Mouse (Mus musculus) midbrain, embryonic 14.5 days (tissue): ENCODE measurements around the gene Rasgrf1. TPM values are rescaled to one million over a fixed set of nuclear protein-coding genes. Genes with fewer than 3 reads are reported as not detected.

Source experiments
- ATAC-seq: fragments of 200-750 bp; cut with Nextera tagmentation; 2 replicates; pipeline ENCODE4 v1.8.0; 2017; ENCODE audit warnings: moderate number of reproducible peaks, moderate library complexity; ENCODE audit not compliant: low FRiP score, low TSS enrichment
- DNase-seq: peaks from one replicate; pipeline ENCODE4 v3.0.0-alpha.2; 2015
- H3K27ac ChIP-seq: fragments of 300-500 bp; sonication (generic); replicated peaks from 2 replicates; pipeline ENCODE4 v1.5.1; 2014; ENCODE audit warnings: mild to moderate bottlenecking, low read depth, low read length, moderate library complexity
- H3K27me3 ChIP-seq: fragments of 300-500 bp; sonication (generic); 2 replicates; pipeline ENCODE4 v1.6.1; 2014; ENCODE audit warnings: low read length, control low read depth, mixed read lengths; ENCODE audit not compliant: control insufficient read depth, insufficient read depth
- H3K36me3 ChIP-seq: fragments of 300-500 bp; sonication (generic); 2 replicates; pipeline ENCODE4 v1.6.1; 2014; ENCODE audit warnings: low read length, control low read depth; ENCODE audit not compliant: control insufficient read depth, insufficient read depth
- H3K4me1 ChIP-seq: fragments of 300-500 bp; sonication (generic); 2 replicates; pipeline ENCODE4 v1.6.1; 2014; ENCODE audit warnings: mild to moderate bottlenecking, antibody characterized with exemption, low read length, control low read depth; ENCODE audit not compliant: control insufficient read depth, insufficient read depth
- H3K4me2 ChIP-seq: fragments of 300-500 bp; sonication (generic); 2 replicates; pipeline ENCODE4 v1.6.1; 2014; ENCODE audit warnings: mild to moderate bottlenecking, low read length, moderate library complexity
- H3K4me3 ChIP-seq: fragments of 300-500 bp; sonication (generic); replicated peaks from 2 replicates; pipeline ENCODE4 v1.5.1; 2014; ENCODE audit warnings: low read depth, low read length
- H3K9ac ChIP-seq: fragments of 300-500 bp; sonication (generic); replicated peaks from 2 replicates; pipeline ENCODE4 v1.6.1; 2014; ENCODE audit warnings: mild to moderate bottlenecking, low read length, moderate library complexity
- H3K9me3 ChIP-seq: fragments of 300-500 bp; sonication (generic); 2 replicates; pipeline ENCODE4 v1.6.1; 2016; ENCODE audit warnings: low read length, control low read depth, mixed read lengths; ENCODE audit not compliant: control insufficient read depth
- WGBS: fragments of 180-500 bp; shearing (Covaris S2); extraction: QIAGEN DNeasy Blood & Tissue Kit; methylation state at CpG from one replicate; pipeline ENCODE4 v1.1.7; 2014; 5-methylcytosine and 5-hydroxymethylcytosine counted together
- polyA plus RNA-seq: library from polyadenylated mRNA; unstranded; fragments of >200 nt; fragmentation: Nextera tagmentation; extraction: Ambion mirVana; gene quantifications from 2 replicates; pipeline ENCODE4 v1.2.1, GENCODE M21; 2014

Gene Rasgrf1
- polyA plus RNA-seq, 1 experiment from 2014 or later = 3.5 TPM

- Histone ChIP-seq H3K27ac (no peak overlapping the region), H3K4me2 (no peak overlapping the region), H3K27me3 (no peaks in the 10 kb centered on the region), H3K9ac (no peak overlapping the region), H3K4me3 (no peak overlapping the region), H3K9me3 (no peaks in the 10 kb centered on the region), H3K36me3 (no peaks in the 10 kb centered on the region), H3K4me1 (no peaks in the 10 kb centered on the region)
- DNase-seq (no peak), ATAC-seq (no peak)
These were observed 18.8 kb downstream of the Rasgrf1 start for GRCm38 (mm10) chr9:89928497-89928896.

GRCm38 (mm10) chr9:89940428-89940827, 30.7 kb downstream of the Rasgrf1 start:
- Histone ChIP-seq H3K4me2 (no peak overlapping the region), H3K9me3 (no peaks in the 10 kb centered on the region), H3K27me3 (no peaks in the 10 kb centered on the region), H3K36me3 (no peaks in the 10 kb centered on the region), H3K4me1 (no peaks in the 10 kb centered on the region), H3K9ac (no peak overlapping the region), H3K27ac (no peak overlapping the region), H3K4me3 (no peak overlapping the region)
- DNase-seq (no peak), ATAC-seq (no peak)
- 70% methylated on average over 1 of the region's 1 CpGs for WGBS

- 94% methylated on average over 9 of the region's 9 CpGs for WGBS
- DNase-seq (no peak), ATAC-seq (no peak)
- Histone ChIP-seq H3K36me3 (no peaks in the 10 kb centered on the region), H3K27me3 (no peaks in the 10 kb centered on the region), H3K4me1 (no peaks in the 10 kb centered on the region), H3K9me3 (no peaks in the 10 kb centered on the region), H3K4me3 (no peak overlapping the region), H3K27ac (no peak overlapping the region), H3K4me2 (no peak overlapping the region), H3K9ac (no peak overlapping the region)
These were observed 37.1 kb downstream of the Rasgrf1 start for GRCm38 (mm10) chr9:89946830-89947229.

- Histone ChIP-seq H3K27ac (no peak overlapping the region), H3K4me1 (no peaks in the 10 kb centered on the region), H3K27me3 (no peaks in the 10 kb centered on the region), H3K4me2 (no peak overlapping the region), H3K9me3 (no peaks in the 10 kb centered on the region), H3K4me3 (no peak overlapping the region), H3K36me3 (no peaks in the 10 kb centered on the region), H3K9ac (no peak overlapping the region)
- no peak for DNase-seq
- no peak for ATAC-seq
- WGBS = 72% methylated on average over 5 of the region's 5 CpGs
These were observed 38.9 kb downstream of the Rasgrf1 start for GRCm38 (mm10) chr9:89948602-89949001.

- no peak for ATAC-seq
- Histone ChIP-seq H3K27me3 (no peaks in the 10 kb centered on the region), H3K36me3 (no peaks in the 10 kb centered on the region), H3K9me3 (no peaks in the 10 kb centered on the region), H3K4me1 (no peaks in the 10 kb centered on the region), H3K4me3 (no peak overlapping the region), H3K4me2 (no peak overlapping the region), H3K9ac (no peak overlapping the region), H3K27ac (no peak overlapping the region)
- 94% methylated on average over 22 of the region's 22 CpGs for WGBS
- DNase-seq = no peak
These were observed 44.0 kb downstream of the Rasgrf1 start for GRCm38 (mm10) chr9:89953596-89954215.

GRCm38 (mm10) chr9:89954860-89955479, 45.3 kb downstream of the Rasgrf1 start:
- no peaks in the 10 kb centered on the region for H3K9me3 ChIP-seq
- ATAC-seq (no peak), DNase-seq (no peak)
- no peaks in the 10 kb centered on the region for H3K36me3 ChIP-seq
- no peak overlapping the region for H3K27ac ChIP-seq
- H3K4me2 ChIP-seq = no peak overlapping the region
- no peak overlapping the region for H3K9ac ChIP-seq
- WGBS = 77% methylated on average over 8 of the region's 8 CpGs
- no peaks in the 10 kb centered on the region for H3K4me1 ChIP-seq
- no peak overlapping the region for H3K4me3 ChIP-seq
- no peaks in the 10 kb centered on the region for H3K27me3 ChIP-seq

GRCm38 (mm10) chr9:89958959-89959358, 49.3 kb downstream of the Rasgrf1 start:
- Histone ChIP-seq H3K27ac (no peak overlapping the region), H3K27me3 (no peaks in the 10 kb centered on the region), H3K4me2 (no peak overlapping the region), H3K9me3 (no peaks in the 10 kb centered on the region), H3K4me3 (no peak overlapping the region), H3K4me1 (no peaks in the 10 kb centered on the region), H3K9ac (no peak overlapping the region), H3K36me3 (no peaks in the 10 kb centered on the region)
- ATAC-seq (no peak), DNase-seq (no peak)
- 77% methylated on average over 2 of the region's 2 CpGs for WGBS

GRCm38 (mm10) chr9:89964091-89964490, 54.4 kb downstream of the Rasgrf1 start:
- H3K27ac ChIP-seq = no peak overlapping the region
- WGBS = 80% methylated on average over 4 of the region's 4 CpGs
- no peak for ATAC-seq

GRCm38 (mm10) chr9:89967716-89968115, 58.0 kb downstream of the Rasgrf1 start:
- Histone ChIP-seq H3K36me3 (no peaks in the 10 kb centered on the region), H3K9me3 (no peaks in the 10 kb centered on the region), H3K27ac (no peak overlapping the region), H3K4me3 (no peak overlapping the region), H3K4me2 (no peak overlapping the region), H3K4me1 (no peaks in the 10 kb centered on the region), H3K9ac (no peak overlapping the region), H3K27me3 (no peaks in the 10 kb centered on the region)
- WGBS = 87% methylated on average over 4 of the region's 4 CpGs
- no peak for DNase-seq
- ATAC-seq = no peak

More at GRCm38 (mm10) chr9:89964091-89964490, 54.4 kb downstream of the Rasgrf1 start:
- H3K4me1 ChIP-seq = no peaks in the 10 kb centered on the region
- no peaks in the 10 kb centered on the region for H3K9me3 ChIP-seq
- H3K36me3 ChIP-seq = no peaks in the 10 kb centered on the region
- H3K27me3 ChIP-seq = no peaks in the 10 kb centered on the region
- H3K4me2 ChIP-seq = no peak overlapping the region
- H3K4me3 ChIP-seq = no peak overlapping the region
- no peak for DNase-seq
- no peak overlapping the region for H3K9ac ChIP-seq
